Mouse (Mus musculus) layer of hippocampus, adult 9-11 months (tissue): ENCODE results near the gene Cpne2.

Source experiments
- DNase-seq: peaks from one replicate; pipeline ENCODE4 v3.0.0; 2022

Cpne2 gene

DNA sequence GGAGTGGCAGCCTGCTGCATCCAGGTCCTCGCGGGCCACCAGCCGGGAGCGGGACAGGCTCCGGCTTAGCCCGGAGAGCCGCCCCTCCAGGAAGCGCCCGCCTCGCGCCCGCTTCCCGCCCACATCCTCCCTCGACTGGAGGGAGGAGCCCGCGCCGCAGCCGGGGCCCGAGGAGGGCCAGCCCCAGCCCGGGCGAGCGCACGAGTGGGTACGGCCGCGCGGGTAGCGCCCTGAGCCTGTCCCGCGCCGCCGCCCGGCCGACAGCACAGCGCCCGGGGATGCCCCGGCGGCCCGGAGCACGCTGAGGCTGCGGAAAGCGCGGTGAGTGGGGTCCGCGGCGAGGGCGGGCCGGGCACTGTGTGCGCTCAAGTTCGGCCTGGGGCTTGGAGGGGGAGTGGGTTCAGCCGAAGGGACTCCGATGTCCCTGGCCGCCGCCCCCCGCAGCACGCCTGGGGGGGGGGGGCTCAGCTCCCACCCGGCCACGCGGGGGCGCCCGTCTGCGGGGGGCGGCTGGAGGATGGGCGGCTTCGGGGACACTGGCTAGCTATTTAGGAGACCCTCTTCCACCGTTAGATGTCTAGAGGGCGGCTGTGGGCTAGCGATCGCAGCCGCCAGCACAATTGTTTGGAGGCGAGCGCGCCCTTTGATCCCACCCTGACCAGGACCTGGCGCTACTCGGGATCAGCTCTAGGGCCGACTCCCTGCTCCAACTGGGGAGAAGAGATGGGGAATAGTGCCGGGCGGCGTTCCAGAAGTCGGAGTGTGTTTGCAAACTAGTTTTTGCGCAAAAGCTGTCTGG is at the start of gene Cpne2:
Cpne2 (plus strand) TSS at position 118 of the 799 bp plus-strand sequence.
- peak; percentile 33 for DNase-seq

DNA sequence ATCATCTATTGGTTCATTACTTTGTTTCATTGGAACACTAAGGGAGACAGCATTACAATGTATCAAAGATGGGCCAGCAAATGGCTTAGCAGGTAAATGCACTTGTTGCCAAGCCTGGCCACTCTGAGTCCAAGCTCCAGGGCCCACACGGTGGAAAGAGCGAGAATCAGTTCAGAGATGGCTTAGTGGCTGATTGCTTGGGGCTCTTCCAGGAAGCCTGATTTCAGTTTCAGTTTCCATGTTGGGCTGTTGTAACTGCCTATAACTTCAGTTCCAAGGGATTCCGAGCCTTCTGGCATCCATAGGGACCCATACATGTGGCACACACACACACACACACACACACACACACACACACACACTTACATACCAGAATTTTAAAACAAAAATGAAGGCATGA is 47.5 kb upstream of the Cpne2 start:
- no peak for DNase-seq

DNA sequence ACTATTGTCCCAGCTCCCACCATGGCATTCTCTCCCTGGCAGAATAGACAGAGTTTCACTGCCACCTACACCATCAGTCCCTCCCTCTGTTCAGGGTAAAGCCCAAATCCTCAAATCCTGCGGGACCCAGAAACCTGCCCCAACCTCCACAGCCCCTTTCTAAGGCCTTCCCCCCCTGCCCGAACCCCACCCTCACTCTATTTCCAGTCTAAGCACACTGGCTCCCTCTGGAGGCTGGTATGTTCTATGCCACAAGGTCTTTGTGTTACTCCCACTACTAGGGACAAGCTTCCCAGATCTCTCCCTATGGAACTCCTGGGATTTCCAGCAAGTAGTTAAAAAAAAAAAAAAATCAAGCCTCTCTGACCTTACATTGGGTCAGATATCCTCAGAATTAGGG is 46.9 kb upstream of the Cpne2 start:
- DNase-seq = peak; percentile 28

DNA sequence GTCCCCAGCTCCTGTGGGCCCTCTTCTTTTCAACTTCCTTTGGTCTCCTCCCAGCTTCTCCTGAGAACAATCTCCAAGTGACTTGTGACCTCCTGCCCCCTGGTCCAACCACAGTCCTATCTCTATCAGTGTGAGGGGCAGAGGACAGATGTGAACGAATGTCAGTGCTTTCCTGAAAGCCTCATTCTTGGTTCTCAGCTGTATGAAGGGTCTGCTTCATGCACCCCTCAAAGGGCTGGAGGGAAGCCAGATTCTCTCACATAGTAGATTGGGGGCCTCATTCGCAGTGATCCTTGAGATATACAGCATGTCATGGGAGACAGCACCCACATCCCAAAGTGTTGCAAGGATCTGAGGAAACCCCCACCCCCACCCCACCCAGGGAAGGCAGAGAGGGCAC is 44.8 kb upstream of the Cpne2 start:
- no peak for DNase-seq

DNA sequence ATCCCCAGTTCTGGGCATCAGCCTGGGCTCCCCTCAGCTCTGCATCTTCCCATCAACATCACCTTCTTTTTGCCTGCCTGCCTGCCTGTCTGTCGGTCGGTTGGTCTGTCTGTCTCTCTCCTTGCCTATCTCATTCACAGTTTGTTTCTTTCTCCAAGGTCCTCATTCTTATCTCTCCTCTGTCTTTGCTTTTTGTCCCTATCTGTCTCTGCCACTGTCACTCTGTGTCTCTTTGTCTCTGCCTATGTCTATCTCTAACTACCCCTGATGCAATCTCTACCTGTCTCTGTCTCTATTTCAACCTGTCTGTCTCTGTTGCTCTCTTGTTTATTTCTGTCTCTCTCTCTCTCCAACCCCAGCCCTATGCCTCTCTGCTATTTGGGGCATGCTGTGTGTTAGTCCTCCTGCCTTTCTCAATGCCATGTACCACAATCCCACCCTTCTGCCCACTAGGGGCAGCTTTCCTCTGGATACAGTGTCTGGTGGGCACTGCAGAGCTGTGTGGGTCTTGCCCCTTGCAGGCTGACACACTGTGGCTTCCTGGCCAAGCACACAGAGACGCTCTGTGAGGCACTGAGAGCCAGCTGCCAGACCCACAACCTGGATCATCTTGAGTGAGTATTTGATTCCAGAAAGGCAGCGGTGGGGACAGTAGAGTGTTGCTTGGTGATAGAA is 42.8 kb upstream of the Cpne2 start:
- no peak for DNase-seq

DNA sequence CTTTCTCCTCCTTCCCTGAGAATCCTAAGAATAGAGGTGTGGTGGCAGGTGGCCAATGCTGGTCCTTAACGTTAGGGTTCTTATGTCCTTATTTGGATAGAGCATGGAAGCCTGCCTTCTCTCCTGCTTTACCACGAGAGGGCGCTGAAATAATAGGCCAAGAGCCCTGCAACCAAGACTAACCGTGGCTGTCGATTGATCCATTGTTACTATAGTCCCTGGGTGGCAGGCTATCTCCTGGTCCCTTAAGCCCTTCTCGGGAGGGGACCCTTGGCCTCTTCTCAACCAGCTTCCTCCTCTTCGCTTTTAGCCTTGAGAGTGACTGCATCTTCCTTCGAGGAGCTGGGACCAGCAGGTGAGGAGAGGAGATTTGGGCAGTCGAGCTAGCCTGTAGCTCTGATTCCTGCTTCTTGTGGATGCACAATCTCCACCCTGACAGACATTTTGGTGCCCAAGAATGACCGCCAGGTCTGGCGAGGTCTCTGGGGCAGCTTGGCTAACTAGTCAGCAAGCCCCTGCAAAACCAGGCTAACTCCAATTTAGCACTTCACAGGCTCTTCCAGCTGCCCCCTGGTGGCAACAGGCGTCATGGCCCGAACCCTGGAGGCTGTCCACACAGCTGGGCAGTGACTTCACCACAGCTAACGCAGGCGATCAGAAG is 40.6 kb upstream of the Cpne2 start:
- peak; percentile 66 for DNase-seq

DNA sequence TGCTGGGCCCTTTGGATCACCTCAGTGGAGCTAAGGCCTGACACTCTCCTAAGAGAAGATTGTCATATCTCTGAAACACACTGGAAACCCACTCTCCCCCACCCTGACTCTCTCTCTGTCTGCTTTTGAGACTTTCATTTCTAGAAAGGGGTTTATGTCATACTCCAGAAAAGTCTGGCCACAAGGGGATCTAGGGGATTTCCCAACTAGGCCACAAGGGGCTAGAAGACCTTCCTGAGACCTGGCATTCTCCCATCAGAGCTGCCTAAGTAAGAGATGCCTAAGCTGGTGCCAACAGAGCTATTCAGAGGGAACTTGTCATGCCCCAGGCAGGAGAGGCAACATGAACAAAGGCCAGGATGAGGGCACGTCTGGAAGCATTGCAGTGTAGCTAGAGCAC is 39.5 kb upstream of the Cpne2 start:
- DNase-seq = no peak

DNA sequence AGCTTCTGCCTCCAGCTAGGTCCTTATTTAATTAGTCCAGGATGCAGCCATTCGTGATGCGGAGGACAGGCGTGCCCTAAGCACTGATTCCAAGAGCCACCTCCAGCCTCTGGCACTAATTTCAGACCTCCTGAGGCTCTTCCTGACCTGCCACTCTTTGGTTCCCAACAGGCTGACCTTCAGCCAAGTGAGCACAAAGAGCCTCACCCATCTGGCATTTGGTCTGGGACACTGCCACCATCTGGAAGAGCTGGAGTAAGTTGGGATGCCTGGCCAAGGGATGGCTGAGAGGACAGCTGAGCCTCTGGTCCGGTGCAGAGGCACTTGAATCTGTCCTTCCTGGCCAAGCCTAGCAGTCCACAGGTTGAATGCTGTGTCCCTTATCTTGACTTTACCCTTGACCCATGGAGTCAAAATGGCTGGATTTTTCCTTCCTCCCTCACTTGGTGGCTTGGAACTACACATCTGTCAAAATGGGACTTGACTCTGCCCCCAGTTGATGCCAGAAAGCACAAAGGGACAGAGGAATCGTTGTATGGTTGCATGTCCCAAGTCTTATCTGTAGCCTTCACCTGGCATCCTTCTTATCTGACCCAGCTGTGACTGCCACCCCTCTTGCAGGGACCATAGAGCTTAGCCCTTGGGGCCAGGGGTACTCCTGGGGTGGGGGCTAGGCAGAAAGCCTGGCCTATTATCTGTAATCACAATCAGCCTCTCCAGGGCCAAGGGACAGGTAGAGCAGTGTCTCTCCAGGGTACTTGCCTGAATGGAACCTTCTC is 17.2 kb upstream of the Cpne2 start:
- DNase-seq = no peak

DNA sequence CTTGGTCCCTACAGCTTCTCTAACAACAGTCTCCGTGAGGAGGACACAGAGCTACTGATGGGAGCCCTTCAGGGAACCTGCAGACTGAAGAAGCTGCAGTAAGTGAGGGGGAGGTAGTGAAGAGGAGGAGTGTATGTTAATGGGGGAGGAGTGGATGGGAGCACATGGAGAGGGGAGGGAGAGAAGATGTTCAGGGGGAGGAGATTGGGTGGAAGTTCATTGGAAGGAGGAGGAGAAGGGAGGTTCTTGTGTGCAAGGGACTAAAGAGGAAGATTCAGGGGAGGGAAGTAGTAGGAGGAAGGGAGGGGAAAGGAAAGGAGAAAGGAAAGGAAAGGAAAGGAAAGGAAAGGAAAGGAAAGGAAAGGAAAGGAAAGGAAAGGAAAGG is 16.6 kb upstream of the Cpne2 start:
- DNase-seq = no peak

DNA sequence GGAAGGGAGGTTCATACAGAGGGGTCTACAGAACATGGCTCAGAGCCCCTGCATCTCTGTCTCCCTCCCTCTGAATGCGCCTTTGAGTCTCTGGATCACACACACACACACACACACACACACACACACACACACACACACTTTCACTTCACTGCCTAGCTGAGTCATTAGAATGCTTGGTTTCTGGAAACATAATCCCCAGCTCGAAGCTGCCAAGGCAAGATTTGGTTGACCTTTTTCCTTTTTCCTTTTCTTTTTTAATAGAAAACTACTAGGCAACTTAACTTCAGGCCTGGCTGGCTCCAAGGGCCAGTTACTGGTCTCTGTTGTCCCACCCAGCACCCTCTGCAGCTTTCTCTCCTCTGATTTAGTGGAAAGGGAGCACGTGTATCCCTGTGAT is 16.0 kb upstream of the Cpne2 start:
- DNase-seq = no peak

DNA sequence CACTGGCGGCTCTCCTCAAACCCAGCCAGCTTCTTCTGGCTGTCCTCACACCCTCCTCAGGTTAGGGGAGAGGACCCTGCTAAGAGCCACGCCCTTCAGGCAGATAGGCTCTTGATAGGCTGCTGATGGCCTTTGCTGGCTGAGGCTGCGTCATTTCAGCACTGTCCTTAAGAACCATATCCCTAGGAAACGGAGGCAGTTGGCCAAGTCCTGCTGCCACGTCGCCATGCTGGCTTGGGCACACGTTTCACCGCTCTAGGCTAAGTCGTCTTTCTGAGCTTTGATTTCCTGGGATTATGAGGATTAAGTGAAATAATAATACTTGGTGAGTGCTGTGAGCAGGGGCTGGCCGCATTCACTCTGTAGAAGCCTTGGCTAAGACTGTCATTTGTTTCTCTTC is 14.5 kb upstream of the Cpne2 start:
- DNase-seq = no peak

DNA sequence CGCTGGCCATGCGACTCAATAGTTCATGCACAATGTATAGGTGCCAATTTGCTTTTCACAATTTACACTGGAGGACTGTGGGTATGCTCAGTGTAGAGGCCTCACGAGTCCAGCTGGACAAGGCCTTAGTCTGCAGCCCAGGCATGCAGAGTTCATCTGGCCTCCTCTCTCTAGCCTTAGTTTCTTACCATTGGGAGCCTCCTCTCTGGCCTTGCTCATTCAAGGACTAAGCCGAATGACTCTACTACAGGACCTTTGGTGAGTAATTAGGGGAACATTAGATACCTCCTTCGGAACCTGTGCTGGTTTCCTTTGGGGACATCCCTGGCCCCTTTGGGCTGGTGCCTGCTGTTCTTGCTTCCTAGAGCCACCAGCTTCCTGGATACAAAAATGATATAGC is 13.8 kb upstream of the Cpne2 start:
- DNase-seq = no peak

DNA sequence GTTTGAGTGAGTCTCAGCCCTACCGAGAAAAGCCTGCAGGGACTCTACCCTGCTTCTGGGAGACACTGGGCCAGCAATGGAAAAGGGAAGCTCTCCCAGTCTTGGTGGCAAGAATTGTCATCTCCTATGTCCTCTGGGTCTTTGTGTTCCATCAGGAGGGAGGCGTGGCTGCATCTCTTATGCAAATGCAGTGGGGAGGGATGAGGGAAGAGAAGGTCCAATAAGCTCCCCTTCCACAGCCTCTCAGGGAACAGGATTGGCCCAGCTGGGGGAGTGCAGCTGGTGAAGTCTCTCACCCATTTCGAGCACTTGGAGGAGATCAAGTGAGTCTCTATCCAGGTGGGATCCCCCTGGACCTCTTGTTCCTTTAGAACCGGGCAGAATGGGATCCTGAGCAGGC is 11.3 kb upstream of the Cpne2 start:
- no peak for DNase-seq

DNA sequence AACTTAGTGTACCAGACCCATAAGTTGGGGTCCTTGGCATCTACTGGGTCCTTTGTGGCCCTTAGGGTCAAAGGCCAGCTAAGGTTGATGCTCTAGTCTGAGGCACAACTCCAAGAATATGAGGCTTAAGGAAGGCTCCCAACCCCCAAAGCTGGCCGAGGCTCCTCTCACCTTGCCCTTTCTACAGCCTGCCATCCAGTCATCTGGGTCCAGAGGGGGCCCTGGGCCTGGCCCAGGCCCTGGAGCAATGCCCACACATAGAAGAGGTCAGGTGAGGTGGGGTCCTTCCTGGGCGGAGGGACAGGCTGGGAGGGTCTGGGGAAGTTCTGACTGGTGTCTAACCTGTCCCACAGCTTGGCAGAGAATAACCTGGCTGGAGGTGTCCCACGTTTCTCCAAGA is 10.3 kb upstream of the Cpne2 start:
- DNase-seq = no peak

DNA sequence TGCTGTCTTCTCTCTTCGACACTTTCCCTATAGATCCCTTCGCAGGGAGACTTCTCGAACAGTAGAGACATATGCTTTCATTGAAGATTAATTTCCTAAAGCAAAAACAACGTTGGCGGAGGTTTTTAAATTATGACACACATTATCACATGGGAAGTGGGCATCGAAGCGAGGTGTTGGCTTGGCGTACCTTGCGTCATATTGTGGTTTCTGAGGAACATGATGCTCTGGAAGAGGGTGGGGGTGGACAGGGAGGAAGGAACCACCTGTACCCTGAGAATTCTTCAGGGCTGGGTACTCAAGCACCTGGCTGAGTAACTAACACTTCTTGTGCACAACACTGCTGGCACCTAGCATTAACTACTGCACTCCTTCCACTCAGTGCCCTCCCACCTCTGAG is 8.2 kb upstream of the Cpne2 start:
- no peak for DNase-seq

DNA sequence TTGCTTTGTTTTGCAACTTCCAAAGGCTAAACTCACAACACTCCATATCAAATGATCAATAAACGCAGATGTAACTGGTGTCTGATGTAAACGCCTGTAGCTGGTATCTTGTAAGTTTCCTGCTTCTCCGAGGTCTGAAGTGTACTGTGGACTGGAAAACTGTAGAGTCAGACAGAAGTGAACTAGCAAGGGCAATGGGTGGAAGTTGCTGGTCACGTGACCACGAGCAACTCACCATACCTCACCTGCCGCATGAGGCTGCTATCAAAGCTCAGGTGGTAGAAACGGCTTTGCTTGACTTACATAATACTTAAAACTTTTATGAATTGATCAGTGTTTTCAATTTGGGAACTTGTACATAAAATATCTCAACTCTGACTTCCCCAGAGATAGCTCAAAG is 5.6 kb upstream of the Cpne2 start:
- DNase-seq = no peak

DNA sequence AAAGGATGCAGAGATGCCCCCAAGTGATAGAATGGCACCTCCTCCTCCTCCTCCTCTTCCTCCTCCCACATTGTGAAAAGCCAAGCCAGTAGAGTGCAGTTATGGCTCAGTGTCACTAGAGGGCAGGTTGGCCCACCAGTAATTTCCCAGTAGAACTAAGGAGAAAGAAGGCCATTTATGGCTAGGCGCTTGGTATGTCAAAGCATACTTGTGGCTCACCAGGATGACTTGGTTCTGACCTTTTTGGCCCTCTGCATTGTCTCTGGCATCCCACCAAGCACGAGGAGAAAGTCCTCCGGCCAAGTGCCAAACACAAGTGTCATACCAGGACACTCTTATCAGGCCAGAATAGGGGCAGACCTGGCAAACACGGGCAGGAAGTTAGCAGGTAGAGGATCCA is 4.5 kb upstream of the Cpne2 start:
- peak; percentile 53 for DNase-seq

DNA sequence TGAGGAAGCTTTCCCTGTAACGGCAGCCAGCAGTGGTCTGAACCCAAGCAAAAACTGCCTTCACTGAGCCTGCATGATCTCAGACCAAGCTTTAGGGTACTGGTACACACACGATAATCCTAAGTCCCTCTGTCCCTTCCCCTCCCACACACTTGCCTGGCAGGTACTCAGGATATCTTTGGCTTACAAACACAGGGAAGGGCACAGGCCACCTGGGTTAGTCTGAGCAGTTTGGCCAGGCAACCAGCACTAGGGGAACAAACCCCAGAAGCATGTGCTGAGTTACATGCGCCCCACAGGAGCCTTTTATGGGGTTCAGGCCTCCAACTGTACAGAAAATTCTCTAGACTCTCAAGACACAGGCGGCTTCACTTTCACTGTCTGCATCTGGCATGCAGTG is 2.9 kb upstream of the Cpne2 start:
- DNase-seq = no peak

DNA sequence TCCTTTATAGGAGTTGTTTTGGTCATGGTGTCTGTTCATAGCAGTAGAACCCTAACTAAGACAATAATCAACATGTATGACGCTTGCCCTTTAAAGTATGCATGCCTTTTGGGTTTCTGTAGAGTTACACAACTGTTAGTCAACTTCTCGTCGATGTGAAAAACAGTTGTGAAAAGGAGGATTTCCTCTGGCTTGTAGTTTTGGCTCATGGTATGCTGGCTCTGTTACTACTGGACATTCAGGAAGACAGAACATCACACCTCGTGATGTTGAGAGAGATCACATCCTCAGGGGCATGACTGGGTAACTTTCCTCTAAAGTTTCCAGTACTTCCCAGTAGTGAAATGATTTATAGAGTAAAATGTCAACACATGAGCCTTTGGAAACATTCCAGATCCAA is 2.1 kb upstream of the Cpne2 start:
- DNase-seq = no peak

DNA sequence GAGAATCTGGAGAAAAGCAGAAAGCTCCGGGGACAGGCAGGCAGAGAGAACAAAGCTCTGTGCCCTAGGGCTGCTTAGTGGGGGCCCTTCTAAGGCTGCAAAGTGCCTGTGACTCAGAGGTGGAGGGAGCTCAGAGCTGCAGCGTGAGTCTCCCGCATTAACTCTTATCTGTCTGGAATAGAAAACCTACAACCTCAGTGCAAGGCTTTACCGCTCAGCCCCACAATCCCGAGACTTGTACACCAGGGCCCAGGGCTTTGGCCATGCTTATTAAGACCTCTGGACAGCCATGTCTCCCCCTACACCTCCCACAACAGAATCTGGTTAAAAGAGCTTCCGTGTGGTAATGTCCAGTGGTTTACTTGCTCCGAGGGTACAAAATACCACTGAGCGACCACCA is 790 bp upstream of the Cpne2 start:
- no peak for DNase-seq

DNA sequence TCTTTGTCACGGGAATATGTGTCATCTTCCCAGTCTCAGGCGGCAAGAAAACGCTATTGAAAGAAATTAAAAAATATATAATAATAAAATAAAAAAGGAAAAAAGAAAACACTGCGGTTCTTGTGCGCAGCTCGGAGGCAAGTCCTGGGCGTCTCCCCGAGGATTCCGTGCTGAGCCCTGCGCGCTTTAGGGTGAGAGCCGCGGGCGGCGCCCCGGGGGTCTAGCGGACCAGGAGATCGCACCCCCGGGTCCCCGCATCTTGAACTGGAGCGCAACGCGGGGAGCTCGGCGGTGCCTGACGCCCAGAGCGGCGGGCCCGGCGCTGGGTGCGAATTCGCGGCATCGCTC is 291 bp upstream of the Cpne2 start:
- DNase-seq = no peak

DNA sequence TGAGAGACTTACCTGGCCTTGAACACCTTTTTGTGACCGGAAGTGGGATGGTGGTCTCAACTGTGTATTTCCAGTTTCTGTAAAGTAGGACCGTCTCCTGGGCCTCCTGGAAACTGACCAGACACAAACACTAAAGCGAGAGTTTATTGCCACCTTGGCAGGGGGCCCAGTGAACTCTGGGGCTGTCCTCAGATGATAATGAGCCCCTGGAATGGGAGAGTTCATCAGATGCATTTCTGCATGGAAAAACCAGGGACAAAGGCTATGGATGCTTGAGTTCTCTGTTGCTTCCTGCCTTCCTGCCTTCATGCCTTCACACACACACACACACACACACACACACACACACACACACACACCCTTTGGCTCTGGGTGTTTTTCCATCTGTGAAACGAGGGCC is 1.8 kb downstream of the Cpne2 start:
- DNase-seq = no peak

DNA sequence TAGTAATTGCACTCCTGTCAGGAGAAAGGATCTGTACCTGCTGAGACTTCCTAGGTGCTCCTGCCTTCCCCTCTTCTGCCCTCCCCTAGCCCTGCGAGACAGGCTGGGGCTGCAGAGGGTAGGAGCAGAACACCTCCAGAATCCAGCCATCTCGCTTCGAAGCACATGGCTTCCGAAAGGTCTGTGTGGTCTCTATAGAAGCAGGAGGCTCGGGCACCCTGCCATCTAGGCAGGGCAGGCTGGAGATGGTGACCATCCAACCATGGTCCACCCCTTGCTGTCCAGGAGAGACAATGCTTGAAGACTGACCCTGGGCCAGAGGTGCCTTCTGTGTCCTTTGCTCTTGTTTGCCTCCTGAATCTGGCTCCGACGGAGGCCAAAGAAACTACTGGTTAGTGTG is 2.8 kb downstream of the Cpne2 start:
- no peak for DNase-seq

DNA sequence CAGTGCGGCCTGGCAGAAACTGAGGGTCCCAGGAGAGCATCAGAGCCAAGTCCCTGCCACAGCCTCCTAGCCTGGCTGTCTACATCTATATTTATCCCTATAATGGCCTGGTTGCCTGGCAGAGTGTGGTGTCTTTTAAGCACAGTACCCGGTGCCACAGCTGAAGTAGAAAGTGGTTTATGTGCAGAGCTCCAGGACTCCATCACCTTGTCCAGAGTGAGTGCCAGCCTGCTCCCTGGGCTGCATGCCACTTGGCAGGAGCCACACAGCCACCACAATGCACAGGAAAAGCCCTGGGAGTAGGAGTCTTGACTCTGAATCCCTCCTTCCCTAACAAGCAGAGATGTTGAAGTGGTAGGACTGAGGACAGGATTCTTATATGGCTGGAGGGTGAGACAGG is 4.7 kb downstream of the Cpne2 start:
- no peak for DNase-seq
